ENCODE assay signal across 8 mouse cellular contexts in genomic region chr6:124768704-124769044, GRCm38 (mm10). TPM values are rescaled to one million over a fixed set of nuclear protein-coding genes. Genes with fewer than 3 reads are reported as not detected.
DNase-seq lines count a peak whose midpoint lies in the region; ATAC-seq lines count a peak whose summit lies in the region.

No protein-coding gene starts in this region.

- H3K9me3 ChIP-seq in heart, embryonic 12.5 days (replicated peaks) = no peaks in the 10 kb centered on the region
- H3K9me3 ChIP-seq in hindbrain, embryonic 11.5 days (ENCODE audit: control insufficient read depth, low read length) = no peaks in the 10 kb centered on the region
- H3K9me3 ChIP-seq in midbrain, embryonic 11.5 days (ENCODE audit: control insufficient read depth, low read length) = no peaks in the 10 kb centered on the region

- H3K4me1 ChIP-seq in heart, embryonic 12.5 days (replicated peaks) = peaks cover 26% of the 10 kb centered on the region
- no peaks in the 10 kb centered on the region; the same call in 1 of the 2 replicates for H3K4me1 ChIP-seq in hindbrain, embryonic 11.5 days (replicated peaks; ENCODE audit: control insufficient read depth, insufficient read depth, low read length)
- peaks cover 16% of the 10 kb centered on the region for H3K4me1 ChIP-seq in midbrain, embryonic 11.5 days (ENCODE audit: control insufficient read depth, insufficient read depth, low read length)

- H3K27ac ChIP-seq in heart, embryonic 12.5 days (ENCODE audit: poor library complexity, severe bottlenecking) = no peak overlapping the region
- H3K27ac ChIP-seq in hindbrain, embryonic 11.5 days (ENCODE audit: low read depth, low read length) = no peak overlapping the region
- no peak overlapping the region for H3K27ac ChIP-seq in midbrain, embryonic 11.5 days (ENCODE audit: low read depth, low read length)

- intact Hi-C loops in left cerebral cortex, postnatal 14 days (cut with DNase I) = loop anchor here (2.0 kb wide), 2 partner anchors 36 to 44 kb away; no protein-coding TSS in a partner anchor

- H3K27me3 ChIP-seq in heart, embryonic 12.5 days (replicated peaks) = peaks cover 38% of the 10 kb centered on the region
- H3K27me3 ChIP-seq in hindbrain, embryonic 11.5 days (ENCODE audit: control insufficient read depth, insufficient read depth, low read length) = peaks cover 2% of the 10 kb centered on the region; the same call in 1 of the 2 replicates
- H3K27me3 ChIP-seq in midbrain, embryonic 11.5 days (ENCODE audit: control insufficient read depth, insufficient read depth, low read length) = peaks cover 10% of the 10 kb centered on the region; the same call in 1 of the 2 replicates

- WGBS in heart, embryonic 12.5 days = 7% methylated on average over 9 of the region's 9 CpGs
- WGBS in hindbrain, embryonic 11.5 days = 5% methylated on average over 9 of the region's 9 CpGs
- WGBS in midbrain, embryonic 11.5 days = 2% methylated on average over 9 of the region's 9 CpGs

- DNase-seq in heart, postnatal 4 days = no peak
- peak; percentile 35 for DNase-seq in MEL-GATA-1-ER (ENCODE audit: extremely low read depth, low read depth)
- DNase-seq in hindbrain, embryonic 11.5 days (ENCODE audit: low spot score) = no peak
- DNase-seq in midbrain, embryonic 11.5 days (ENCODE audit: low spot score, missing footprints) = no peak
- no peak for DNase-seq in frontal cortex, postnatal 25 days (ENCODE audit: low spot score in 2 of 2)
- no peak for DNase-seq in left cerebral cortex, adult 18-20 months (ENCODE audit: low spot score in 2 of 2)
- no peak for DNase-seq in left cerebral cortex, postnatal 14 days (ENCODE audit: low spot score in 2 of 2)

- 0 out of 2 replicates have a peak, but pooled peaks have one; percentile 1 for ATAC-seq in heart, embryonic 12.5 days (ENCODE audit: insufficient number of reproducible peaks, low FRiP score)
- no peak; the same call in 1 of the 2 replicates for ATAC-seq in hindbrain, embryonic 11.5 days (ENCODE audit: low FRiP score)
- peak; percentile 1; the same call in 1 of the 2 replicates for ATAC-seq in midbrain, embryonic 11.5 days (ENCODE audit: low FRiP score)

- peak overlapping the region; percentile 53 for H3K4me3 ChIP-seq in heart, embryonic 12.5 days
- H3K4me3 ChIP-seq in hindbrain, embryonic 11.5 days (ENCODE audit: low read depth, low read length) = peak overlapping the region; percentile 35
- peak overlapping the region; percentile 45 for H3K4me3 ChIP-seq in midbrain, embryonic 11.5 days (ENCODE audit: low read depth, low read length)

- H3K4me2 ChIP-seq in heart, embryonic 12.5 days = peak overlapping the region; percentile 81
- peak overlapping the region; percentile 51 for H3K4me2 ChIP-seq in hindbrain, embryonic 11.5 days (replicated peaks; ENCODE audit: low read depth, low read length)
- peak overlapping the region; percentile 85 for H3K4me2 ChIP-seq in midbrain, embryonic 11.5 days

- peak overlapping the region; percentile 66 for H3K9ac ChIP-seq in heart, embryonic 12.5 days
- peak overlapping the region; percentile 46; the same call in 1 of the 2 replicates for H3K9ac ChIP-seq in hindbrain, embryonic 11.5 days (ENCODE audit: low read depth, low read length)
- peak overlapping the region; percentile 58 for H3K9ac ChIP-seq in midbrain, embryonic 11.5 days (ENCODE audit: low read length)

- no peaks in the 10 kb centered on the region for H3K36me3 ChIP-seq in heart, embryonic 12.5 days
- H3K36me3 ChIP-seq in hindbrain, embryonic 11.5 days (ENCODE audit: control insufficient read depth, insufficient read depth, low read length) = no peaks in the 10 kb centered on the region
- no peaks in the 10 kb centered on the region for H3K36me3 ChIP-seq in midbrain, embryonic 11.5 days (ENCODE audit: control insufficient read depth, insufficient read depth, low read length)

RNA-seq across cellular contexts. Expression of gene Eno2, which starts 0.8 kb away (rescaled TPM):
- polyA plus RNA-seq in heart, embryonic 12.5 days (2016; fragmentation: Nextera tagmentation; extraction: Ambion mirVana) = 6.0 and 6.4 TPM in 2 replicates
- total RNA-seq in heart, postnatal 4 days (2021) = 10 to 100 TPM; 10.0 to 10.2 TPM
- polyA plus RNA-seq in hindbrain, embryonic 11.5 days (2014; fragmentation: Nextera tagmentation; extraction: Ambion mirVana) = 5.9 and 7.1 TPM in 2 replicates
- 4.5 and 6.6 TPM in 2 replicates for polyA plus RNA-seq in midbrain, embryonic 11.5 days (2014; fragmentation: Nextera tagmentation; extraction: Ambion mirVana)
- total RNA-seq in left cerebral cortex, adult 18-20 months (2021) = 1,000 to 10,000 TPM; 1,066 to 1,067 TPM
- 100 to 1,000 TPM; 719 to 758 TPM for total RNA-seq in left cerebral cortex, postnatal 14 days (2021)

RNA-seq across cellular contexts. Expression of gene Lrrc23, which starts 10.9 kb away (rescaled TPM):
- polyA plus RNA-seq in heart, embryonic 12.5 days (2016; fragmentation: Nextera tagmentation; extraction: Ambion mirVana) = 0.55 TPM in 1 of 2 replicates, not detected in the other
- under 1 TPM in 1 of 2 experiments, not detected in 1; 0.52 TPM for total RNA-seq in heart, postnatal 4 days (2021)
- polyA plus RNA-seq in hindbrain, embryonic 11.5 days (2014; fragmentation: Nextera tagmentation; extraction: Ambion mirVana) = 4.1 and 4.7 TPM in 2 replicates
- 1.1 and 1.8 TPM in 2 replicates for polyA plus RNA-seq in midbrain, embryonic 11.5 days (2014; fragmentation: Nextera tagmentation; extraction: Ambion mirVana)
- 1 to 10 TPM; 1.0 to 1.1 TPM for total RNA-seq in left cerebral cortex, adult 18-20 months (2021)
- under 1 TPM; 0.47 to 0.81 TPM for total RNA-seq in left cerebral cortex, postnatal 14 days (2021)

RNA-seq across cellular contexts. Expression of gene Atn1, which starts 12.3 kb away (rescaled TPM):
- 9.5 and 10.2 TPM in 2 replicates for polyA plus RNA-seq in heart, embryonic 12.5 days (2016; fragmentation: Nextera tagmentation; extraction: Ambion mirVana)
- total RNA-seq in heart, postnatal 4 days (2021) = 10 to 100 TPM; 61.0 to 70.5 TPM
- polyA plus RNA-seq in hindbrain, embryonic 11.5 days (2014; fragmentation: Nextera tagmentation; extraction: Ambion mirVana) = 9.2 and 12.7 TPM in 2 replicates
- 8.2 and 8.4 TPM in 2 replicates for polyA plus RNA-seq in midbrain, embryonic 11.5 days (2014; fragmentation: Nextera tagmentation; extraction: Ambion mirVana)
- total RNA-seq in left cerebral cortex, adult 18-20 months (2021) = 100 to 1,000 TPM; 158 to 181 TPM
- total RNA-seq in left cerebral cortex, postnatal 14 days (2021) = 100 to 1,000 TPM; 147 to 166 TPM

RNA-seq across cellular contexts. Expression of gene Gm45234, which starts 12.9 kb away (rescaled TPM):
- polyA plus RNA-seq in heart, embryonic 12.5 days (2016; fragmentation: Nextera tagmentation; extraction: Ambion mirVana) = not detected in 2 replicates
- 1 to 10 TPM in 1 of 2 experiments, not detected in 1; 2.1 TPM for total RNA-seq in heart, postnatal 4 days (2021)
- polyA plus RNA-seq in hindbrain, embryonic 11.5 days (2014; fragmentation: Nextera tagmentation; extraction: Ambion mirVana) = not detected in 2 replicates
- polyA plus RNA-seq in midbrain, embryonic 11.5 days (2014; fragmentation: Nextera tagmentation; extraction: Ambion mirVana) = not detected in 2 replicates
- 1 to 10 TPM in 1 of 2 experiments, not detected in 1; 1.4 TPM for total RNA-seq in left cerebral cortex, adult 18-20 months (2021)
- total RNA-seq in left cerebral cortex, postnatal 14 days (2021) = not detected

RNA-seq across cellular contexts. Expression of gene Grcc10, which starts 27.5 kb away (rescaled TPM):
- polyA plus RNA-seq in heart, embryonic 12.5 days (2016; fragmentation: Nextera tagmentation; extraction: Ambion mirVana) = 352 and 365 TPM in 2 replicates
- 100 to 1,000 TPM; 259 to 300 TPM for total RNA-seq in heart, postnatal 4 days (2021)
- 553 and 590 TPM in 2 replicates for polyA plus RNA-seq in hindbrain, embryonic 11.5 days (2014; fragmentation: Nextera tagmentation; extraction: Ambion mirVana)
- 532 and 550 TPM in 2 replicates for polyA plus RNA-seq in midbrain, embryonic 11.5 days (2014; fragmentation: Nextera tagmentation; extraction: Ambion mirVana)
- total RNA-seq in left cerebral cortex, adult 18-20 months (2021) = 100 to 1,000 TPM; 321 to 335 TPM
- 100 to 1,000 TPM; 294 to 301 TPM for total RNA-seq in left cerebral cortex, postnatal 14 days (2021)

Comparison
In these comparisons a context has a peak if more than half of its experiments do, and no peak if none do; other contexts are left out.
1. RNA of gene Eno2, which starts 0.8 kb away (total RNA-seq): 1,066 to 1,067 TPM in left cerebral cortex, adult 18-20 months and 719 to 758 TPM in left cerebral cortex, postnatal 14 days; 10.0 to 10.2 TPM in heart, postnatal 4 days; every median in the first group is over 10 times any median in the second.
2. Peak in every context shown above with its lines, with median percentiles within 50 percentile points of each other: H3K4me2 ChIP-seq, H3K4me3 ChIP-seq and H3K9ac ChIP-seq.